Mouse (Mus musculus): ENCODE measurements at regions not wholly inside any gene's neighbourhood (a gene's known extent, or its start where the extent isn't known, plus 50 kb on each side); places are given as distances from the start of the nearest gene placed in this dataset.

- H3K27me3 ChIP-seq (replicated peaks), result no peaks in the 10 kb centered on the region
- H3K4me3 ChIP-seq (replicated peaks), result no peak overlapping the region
- no peak for TF ChIP-seq GATA1 (IDR thresholded peaks at IDR 0.05; ENCODE audit: borderline replicate concordance, low read length)
- TF ChIP-seq FLI1 (IDR thresholded peaks at IDR 0.05; ENCODE audit: low read length), result no peak
- H3K36me3 ChIP-seq (replicated peaks; ENCODE audit: low read length), result no peaks in the 10 kb centered on the region
- no peaks in the 10 kb centered on the region for H3K4me1 ChIP-seq
- peaks cover 3% of the 10 kb centered on the region; the same call in 1 of the 2 replicates for H3K9me3 ChIP-seq
These were observed 284.3 kb upstream of the Nr2f1 start for GRCm38 (mm10) chr13:78483760-78484357.

- no peaks in the 10 kb centered on the region for H3K27me3 ChIP-seq (replicated peaks)
- H3K4me1 ChIP-seq, result no peaks in the 10 kb centered on the region
- H3K36me3 ChIP-seq (replicated peaks; ENCODE audit: low read length), result no peaks in the 10 kb centered on the region
- H3K4me3 ChIP-seq (replicated peaks), result no peak overlapping the region
- peaks cover 3% of the 10 kb centered on the region; the same call in 1 of the 2 replicates for H3K9me3 ChIP-seq
- TF ChIP-seq FLI1 (IDR thresholded peaks at IDR 0.05; ENCODE audit: low read length) (no peak), GATA1 (IDR thresholded peaks at IDR 0.05; ENCODE audit: borderline replicate concordance, low read length) (no peak)
These were observed 283.6 kb upstream of the Nr2f1 start for GRCm38 (mm10) chr13:78482929-78483759.

- no peaks in the 10 kb centered on the region for H3K36me3 ChIP-seq (replicated peaks; ENCODE audit: low read length)
- 0 out of 2 replicates have a peak, but pooled peaks cover 6% of the 10 kb centered on the region for H3K9me3 ChIP-seq
- H3K4me1 ChIP-seq, result no peaks in the 10 kb centered on the region
- TF ChIP-seq FLI1 (IDR thresholded peaks at IDR 0.05; ENCODE audit: low read length), result no peak
- no peak for TF ChIP-seq GATA1 (IDR thresholded peaks at IDR 0.05; ENCODE audit: borderline replicate concordance, low read length)
- no peak overlapping the region for H3K4me3 ChIP-seq (replicated peaks)
- H3K27me3 ChIP-seq (replicated peaks), result no peaks in the 10 kb centered on the region
These were observed 251.9 kb upstream of the Nr2f1 start for GRCm38 (mm10) chr13:78451333-78452070.

- H3K36me3 ChIP-seq (replicated peaks; ENCODE audit: low read length), result no peaks in the 10 kb centered on the region
- peaks cover 3% of the 10 kb centered on the region; the same call in 1 of the 2 replicates for H3K9me3 ChIP-seq
- H3K4me3 ChIP-seq (replicated peaks), result no peak overlapping the region
- no peak for TF ChIP-seq GATA1 (IDR thresholded peaks at IDR 0.05; ENCODE audit: borderline replicate concordance, low read length)
- no peaks in the 10 kb centered on the region for H3K4me1 ChIP-seq
- no peaks in the 10 kb centered on the region for H3K27me3 ChIP-seq (replicated peaks)
These were observed 247.1 kb upstream of the Nr2f1 start for GRCm38 (mm10) chr13:78446726-78447031.

- no peak for TF ChIP-seq FLI1 (IDR thresholded peaks at IDR 0.05; ENCODE audit: low read length)
- Histone ChIP-seq H3K27me3 (replicated peaks) (no peaks in the 10 kb centered on the region), H3K9me3 (peaks cover 3% of the 10 kb centered on the region; the same call in 1 of the 2 replicates), H3K36me3 (replicated peaks; ENCODE audit: low read length) (no peaks in the 10 kb centered on the region), H3K4me1 (no peaks in the 10 kb centered on the region), H3K4me3 (replicated peaks) (peak overlapping the region; percentile 38)
These were observed 246.6 kb upstream of the Nr2f1 start for GRCm38 (mm10) chr13:78445891-78446725.

GRCm38 (mm10) chr13:78444691-78445349 is 245.3 kb upstream of the Nr2f1 start:
- H3K4me3 ChIP-seq (replicated peaks), result no peak overlapping the region
- H3K27me3 ChIP-seq (replicated peaks), result no peaks in the 10 kb centered on the region
- peaks cover 3% of the 10 kb centered on the region; the same call in 1 of the 2 replicates for H3K9me3 ChIP-seq
- H3K36me3 ChIP-seq (replicated peaks; ENCODE audit: low read length), result no peaks in the 10 kb centered on the region
- no peaks in the 10 kb centered on the region for H3K4me1 ChIP-seq
- no peak for TF ChIP-seq FLI1 (IDR thresholded peaks at IDR 0.05; ENCODE audit: low read length)
- TF ChIP-seq GATA1 (IDR thresholded peaks at IDR 0.05; ENCODE audit: borderline replicate concordance, low read length), result no peak

GRCm38 (mm10) chr13:78428469-78428868 is 228.9 kb upstream of the Nr2f1 start:
- TF ChIP-seq GATA1 (IDR thresholded peaks at IDR 0.05; ENCODE audit: borderline replicate concordance, low read length) (no peak), FLI1 (IDR thresholded peaks at IDR 0.05; ENCODE audit: low read length) (no peak)
- Histone ChIP-seq H3K36me3 (replicated peaks; ENCODE audit: low read length) (no peaks in the 10 kb centered on the region), H3K4me1 (no peaks in the 10 kb centered on the region), H3K4me3 (replicated peaks) (no peak overlapping the region), H3K27me3 (replicated peaks) (no peaks in the 10 kb centered on the region), H3K9me3 (peaks cover 10% of the 10 kb centered on the region)

- no peaks in the 10 kb centered on the region for H3K36me3 ChIP-seq (replicated peaks; ENCODE audit: low read length)
- no peak overlapping the region for H3K4me3 ChIP-seq (replicated peaks)
- peaks cover 10% of the 10 kb centered on the region for H3K9me3 ChIP-seq
- H3K4me1 ChIP-seq, result no peaks in the 10 kb centered on the region
- TF ChIP-seq FLI1 (IDR thresholded peaks at IDR 0.05; ENCODE audit: low read length), result no peak
- TF ChIP-seq GATA1 (IDR thresholded peaks at IDR 0.05; ENCODE audit: borderline replicate concordance, low read length), result no peak
- no peaks in the 10 kb centered on the region for H3K27me3 ChIP-seq (replicated peaks)
These were observed 228.5 kb upstream of the Nr2f1 start for GRCm38 (mm10) chr13:78428084-78428445.

All from megakaryocyte, embryonic 14.5 days (primary cell).